ENCODE assay signal across 7 mouse cellular contexts in the genomic region with DNA sequence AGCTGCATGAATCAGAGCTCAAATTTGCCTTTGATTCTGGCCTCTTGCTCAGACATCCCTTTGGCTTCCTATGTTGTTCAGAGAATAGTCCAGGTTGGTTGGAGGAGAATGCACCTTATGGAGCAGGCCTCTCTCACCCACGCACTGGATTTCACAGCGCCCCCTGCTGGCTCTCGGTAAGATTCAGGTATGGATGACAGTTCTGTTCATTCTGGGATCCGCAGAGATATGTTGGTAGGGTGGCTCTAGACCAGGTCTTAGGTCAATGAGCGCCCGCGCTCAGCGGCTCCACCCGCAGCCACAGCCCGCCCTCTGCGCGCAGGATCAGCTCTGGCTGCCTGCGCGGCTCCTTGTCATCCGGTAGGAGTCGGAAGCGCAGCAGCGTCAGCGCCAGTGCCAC. TPM values are rescaled to one million over a fixed set of nuclear protein-coding genes. Genes with fewer than 3 reads are reported as not detected.
DNase-seq lines count a peak whose midpoint lies in the region; ATAC-seq and TF ChIP-seq lines count a peak whose summit lies in the region.

No protein-coding gene starts in this region.

- H3K27ac ChIP-seq in ES-E14 (ENCODE audit: insufficient read depth, low read depth, low read length, poor library complexity, severe bottlenecking): no peak overlapping the region
- H3K27ac ChIP-seq in layer of hippocampus, adult 2 months: no peak overlapping the region
- 0 out of 2 replicates have a peak overlapping the region, but pooled peaks have one; percentile 4 for H3K27ac ChIP-seq in small intestine, adult 2 months (ENCODE audit: insufficient read depth, low read depth, low read length)

- H3K4me1 ChIP-seq in ES-E14 (ENCODE audit: control insufficient read depth in 2 of 2, insufficient read depth in 2 of 2, low read length in 2 of 2, poor library complexity in 1 of 2): peaks cover 2 to 7% of the 10 kb centered on the region in 2 experiments; a peak in 3 of 4 replicates
- peaks cover 5% of the 10 kb centered on the region for H3K4me1 ChIP-seq in small intestine, adult 2 months (ENCODE audit: control insufficient read depth, insufficient read depth, insufficient read length, low read length)

- no peaks in the 10 kb centered on the region for H3K36me3 ChIP-seq in ES-E14 (ENCODE audit: control insufficient read depth, insufficient read depth, low read length, poor library complexity, severe bottlenecking)
- H3K36me3 ChIP-seq in small intestine, adult 2 months (ENCODE audit: control insufficient read depth, insufficient read depth, low read length): peaks cover 51% of the 10 kb centered on the region

- H3K9me3 ChIP-seq in ES-E14 (ENCODE audit: control insufficient read depth, insufficient read depth, low read depth, low read length): no peaks in the 10 kb centered on the region

- H3K27me3 ChIP-seq in small intestine, adult 2 months (ENCODE audit: control insufficient read depth, insufficient read depth, low read length): no peaks in the 10 kb centered on the region

- intact Hi-C loops in heart, postnatal 14 days (cut with DNase I): loop anchor here (2.0 kb wide), 1 partner anchor 46 kb away; no protein-coding TSS in a partner anchor

- 0 out of 2 replicates have a peak, but pooled peaks have one; percentile 52 for ATAC-seq in megakaryocyte, adult 5-6 weeks (ENCODE audit: poor library complexity, severe bottlenecking)

- H3K4me3 ChIP-seq in ES-E14 (ENCODE audit: insufficient read depth in 1 of 2, low read depth in 1 of 2, low read length in 2 of 2, poor library complexity in 1 of 2, severe bottlenecking in 1 of 2): peak overlapping the region; percentile 50 to 53
- H3K4me3 ChIP-seq in layer of hippocampus, adult 2 months: peak overlapping the region; percentile 24; the same call in 1 of the 2 replicates
- H3K4me3 ChIP-seq in small intestine, adult 2 months (ENCODE audit: low read depth, low read length): peak overlapping the region; percentile 27

- 9% methylated on average over 19 of the region's 19 CpGs for WGBS in small intestine, adult 2 months

- in situ Hi-C loops in ES-E14 (cut with MboI; ENCODE audit: low sequenced_read_pairs in 2 of 2, unreplicated experiment in 2 of 2): no loop called here

- DNase-seq in ES-E14 (ENCODE audit: low read depth, low spot score): peak; percentile 88
- peak; percentile 75 for DNase-seq in adrenal gland, postnatal 10 days
- peak; percentile 39 for DNase-seq in embryo, embryonic 9.5 days (ENCODE audit: extremely low spot score)
- DNase-seq in heart, postnatal 14 days: peak; percentile 45 to 64
- peak in 1 of 2 experiments; percentile 43 for DNase-seq in layer of hippocampus, adult 2 months (ENCODE audit: low spot score in 2 of 2)

- TF ChIP-seq POLR2A in small intestine, adult 2 months (IDR thresholded peaks at IDR 0.05; ENCODE audit: low read depth, low read length): no peak

- TF ChIP-seq CTCF in layer of hippocampus, adult 2 months (conservative IDR thresholded peaks at IDR 0.05): peak; percentile 80
- TF ChIP-seq CTCF in small intestine, adult 2 months (IDR thresholded peaks at IDR 0.05; ENCODE audit: extremely low read depth, insufficient read length, insufficient replicate concordance, low read depth, low read length): peak; percentile 84; the same call in 1 of the 2 replicates

- peak overlapping the region; percentile 36; the same call in 1 of the 2 replicates for H3K9ac ChIP-seq in ES-E14 (ENCODE audit: insufficient read depth, low read depth, low read length, poor library complexity, severe bottlenecking)

TF ChIP-seq in ES-E14, 5 proteins besides CTCF, POLR2A, EP300 and RAD21:
- no peak for TF ChIP-seq CHD2 (IDR thresholded peaks at IDR 0.05; ENCODE audit: low read depth, low read length)
TF ChIP-seq in ES-E14: peak in this region for 0.

RNA-seq across cellular contexts. Expression of a gene that starts 11.9 kb away (rescaled TPM):
- 0.32 and 0.58 TPM in 2 replicates for total RNA-seq in ES-E14 (2012; rRNA removed)
- total RNA-seq in adrenal gland, postnatal 10 days (2021): 1 to 10 TPM; 2.0 to 2.1 TPM
- not detected for total RNA-seq in heart, postnatal 14 days (2021)
- total RNA-seq in layer of hippocampus, adult 2 months (2021): 1 to 10 TPM; 4.1 to 5.4 TPM
- not detected in 2 replicates for total RNA-seq in megakaryocyte, adult 5-6 weeks (2015)
- not detected in 2 replicates for total RNA-seq in megakaryocyte, adult 5-6 weeks (2017)
- 364 and 1,373 TPM in 2 replicates for polyA plus RNA-seq in small intestine, adult 2 months (2012; rRNA removed)

RNA-seq across cellular contexts. Expression of a gene that starts 13.8 kb away (rescaled TPM):
- total RNA-seq in ES-E14 (2012; rRNA removed): 9.5 and 9.9 TPM in 2 replicates
- total RNA-seq in adrenal gland, postnatal 10 days (2021): 1 to 10 TPM; 7.3 to 9.2 TPM
- 1 to 10 TPM; 7.3 to 9.0 TPM for total RNA-seq in heart, postnatal 14 days (2021)
- total RNA-seq in layer of hippocampus, adult 2 months (2021): 10 to 100 TPM; 10.4 to 10.9 TPM
- 2.4 and 3.4 TPM in 2 replicates for total RNA-seq in megakaryocyte, adult 5-6 weeks (2015)
- 2.1 and 2.9 TPM in 2 replicates for total RNA-seq in megakaryocyte, adult 5-6 weeks (2017)
- polyA plus RNA-seq in small intestine, adult 2 months (2012; rRNA removed): 0.09 and 0.30 TPM in 2 replicates

RNA-seq across cellular contexts. Expression of a gene that starts 42.0 kb away (rescaled TPM):
- total RNA-seq in ES-E14 (2012; rRNA removed): 15.2 and 28.9 TPM in 2 replicates
- 10 to 100 TPM; 41.5 to 56.3 TPM for total RNA-seq in adrenal gland, postnatal 10 days (2021)
- 10 to 100 TPM; 13.8 to 22.3 TPM for total RNA-seq in heart, postnatal 14 days (2021)
- 10 to 100 TPM; 23.7 to 27.6 TPM for total RNA-seq in layer of hippocampus, adult 2 months (2021)
- total RNA-seq in megakaryocyte, adult 5-6 weeks (2015): 19.0 and 20.2 TPM in 2 replicates
- total RNA-seq in megakaryocyte, adult 5-6 weeks (2017): 9.2 and 11.7 TPM in 2 replicates
- polyA plus RNA-seq in small intestine, adult 2 months (2012; rRNA removed): 45.0 and 112 TPM in 2 replicates
